In genomic region chr15:94263866-94264496, GRCm38 (mm10) we compare ENCODE assay signal across 11 mouse cellular contexts.
DNase-seq lines count a peak whose midpoint lies in the region; ATAC-seq lines count a peak whose summit lies in the region.
"Had no signal": no experiment of that assay in that cellular context is flagged by ENCODE, and none has a peak within 500 bp of the region (broad histone marks: within the 10 kb centered on the region; RNA-seq: fewer than 3 reads in every experiment).

No protein-coding gene starts in this region.

- no peak overlapping the region for H3K4me2 ChIP-seq in kidney, embryonic 16.5 days (replicated peaks; ENCODE audit: low read depth, low read length)

- 64% methylated on average over 8 of the region's 8 CpGs for WGBS in kidney, embryonic 16.5 days

- H3K9ac ChIP-seq in kidney, embryonic 16.5 days (replicated peaks; ENCODE audit: low read length) = no peak overlapping the region

- DNase-seq in adrenal gland, postnatal 25 days = peak; percentile 32
- no peak for DNase-seq in adrenal gland, adult (ENCODE audit: inconsistent age in 2 of 2, low spot score in 1 of 2)
- peak; percentile 34 to 52 for DNase-seq in kidney, postnatal 4 days
- peak; percentile 72 for DNase-seq in MEL-GATA-1-ER (ENCODE audit: extremely low read depth, low read depth)
- DNase-seq: embryo, embryonic 11 days had no signal

- no peak for ATAC-seq in kidney, embryonic 16.5 days (ENCODE audit: low FRiP score, low TSS enrichment)
- ATAC-seq in granulocyte monocyte progenitor cell, adult 5-6 weeks (replicated peaks; ENCODE audit: poor library complexity, severe bottlenecking) = peak; percentile 81
- ATAC-seq in monocyte, adult 5-6 weeks (replicated peaks; ENCODE audit: insufficient number of reproducible peaks, low FRiP score, low TSS enrichment, poor library complexity, severe bottlenecking) = no peak
- no peak for ATAC-seq in megakaryocyte-erythroid progenitor cell, adult 5-6 weeks (replicated peaks; ENCODE audit: low FRiP score, low TSS enrichment, poor library complexity, severe bottlenecking)

- no peak overlapping the region for H3K27ac ChIP-seq in kidney, embryonic 16.5 days (ENCODE audit: low read length)
- H3K27ac ChIP-seq: stomach, postnatal 0 days had no signal

- H3K36me3 ChIP-seq in kidney, embryonic 16.5 days (ENCODE audit: insufficient read depth, low read length) = no peaks in the 10 kb centered on the region

- no peak overlapping the region for H3K4me3 ChIP-seq in kidney, embryonic 16.5 days (ENCODE audit: low read length)
- H3K4me3 ChIP-seq: megakaryocyte, embryonic 14.5 days had no signal

- no peaks in the 10 kb centered on the region for H3K27me3 ChIP-seq in kidney, embryonic 16.5 days (ENCODE audit: insufficient read depth, low read length)
- H3K27me3 ChIP-seq: megakaryocyte, embryonic 14.5 days had no signal

- no peaks in the 10 kb centered on the region for H3K9me3 ChIP-seq in kidney, embryonic 16.5 days (ENCODE audit: low read length)
- H3K9me3 ChIP-seq: megakaryocyte, embryonic 14.5 days had no signal

- H3K4me1 ChIP-seq in kidney, embryonic 16.5 days (ENCODE audit: insufficient read depth, low read length) = peaks cover 12% of the 10 kb centered on the region; the same call in 1 of the 2 replicates
- H3K4me1 ChIP-seq: megakaryocyte, embryonic 14.5 days had no signal

Comparison
In these comparisons a context has a peak if more than half of its experiments do, and no peak if none do; other contexts are left out.
1. DNase-seq: peak in adrenal gland, postnatal 25 days (single experiment), kidney, postnatal 4 days (2 of 2) and MEL-GATA-1-ER (single experiment); none in adrenal gland, adult (0 of 2).